Mouse (Mus musculus) common myeloid progenitor, adult 5-6 weeks (primary cell): ENCODE measurements around the gene Olfr1024. TPM values are rescaled to one million over a fixed set of nuclear protein-coding genes. Genes with fewer than 3 reads are reported as not detected.

Experiments
- ATAC-seq: replicated peaks from 2 replicates; pipeline ENCODE4 v1.8.0; 2016; ENCODE audit warnings: low read depth, mild to moderate bottlenecking, moderate TSS enrichment, inconsistent platforms; ENCODE audit not compliant: poor library complexity, severe bottlenecking
- total RNA-seq: library from RNA; stranded (forward); fragments of 200-1000, 187-1606 nt; gene quantifications from 2 replicates; pipeline ENCODE4 v1.2.3, GENCODE M21; 2017

The Olfr1024 gene
- not detected in 2 replicates for total RNA-seq

DNA sequence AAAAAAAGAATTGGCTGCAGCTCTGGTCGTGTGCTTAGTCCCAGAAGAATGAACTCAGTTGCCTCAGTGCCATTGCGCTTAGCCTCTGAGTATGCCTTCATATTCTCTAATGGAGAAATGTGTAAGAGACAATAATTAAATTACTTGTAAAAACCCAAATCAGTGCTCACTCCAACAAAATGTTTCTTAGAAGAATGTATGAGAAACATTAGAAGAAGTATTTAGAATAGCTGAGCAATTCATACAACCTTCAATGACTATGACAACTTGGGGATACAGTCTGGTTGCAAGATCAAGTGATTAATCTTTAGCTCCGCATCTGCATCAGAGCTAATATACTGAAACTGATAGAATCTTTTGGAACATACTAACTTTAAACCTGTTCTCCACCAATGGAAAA, at the start of gene Olfr1024:
Gene Olfr1024, minus strand, starts transcription at position 101 of the 400 bp plus-strand sequence.
- ATAC-seq = no peak

DNA sequence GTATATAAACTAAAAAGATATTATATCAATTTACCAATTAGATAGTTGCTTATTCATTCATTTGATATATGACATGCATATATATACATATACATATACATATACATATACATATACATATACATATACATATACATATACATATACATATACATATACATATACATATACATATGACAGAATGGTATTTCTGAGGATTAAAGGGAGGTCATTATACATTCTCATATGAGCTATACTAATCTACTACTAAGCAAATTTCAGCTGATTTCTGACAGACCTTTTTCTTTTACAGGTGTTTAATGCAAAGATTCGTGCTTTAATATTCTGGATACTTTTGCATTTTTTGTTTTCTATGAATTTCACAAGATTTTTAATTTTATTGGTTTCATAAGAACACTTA, 45.3 kb upstream of the Olfr1024 start, which contains the start of gene Olfr1028:
Gene Olfr1028, plus strand, starts transcription at position 301 of the 400 bp plus-strand sequence.
- no peak for ATAC-seq

DNA sequence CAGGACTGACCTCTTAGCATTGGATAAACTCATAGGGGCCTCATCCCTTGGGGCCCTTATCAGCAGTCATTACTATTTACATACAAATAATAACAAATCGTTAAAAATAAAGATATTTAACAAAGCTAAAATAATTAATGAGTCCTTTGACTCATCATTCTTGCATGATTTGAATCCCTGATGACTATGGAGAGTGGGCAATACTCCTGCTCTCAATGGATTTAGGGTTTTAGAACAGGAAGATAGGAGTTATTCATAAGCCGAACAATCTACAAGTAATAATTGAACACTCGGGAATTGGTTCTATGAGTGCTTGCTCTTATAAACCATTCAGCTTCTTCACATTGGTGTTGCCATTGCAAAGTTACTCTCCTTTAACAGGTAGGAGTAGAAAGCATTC, 16.4 kb upstream of the Olfr1024 start, which contains the start of gene Olfr1026:
Gene Olfr1026, plus strand, starts transcription at position 301 of the 400 bp plus-strand sequence.
- no peak for ATAC-seq

DNA sequence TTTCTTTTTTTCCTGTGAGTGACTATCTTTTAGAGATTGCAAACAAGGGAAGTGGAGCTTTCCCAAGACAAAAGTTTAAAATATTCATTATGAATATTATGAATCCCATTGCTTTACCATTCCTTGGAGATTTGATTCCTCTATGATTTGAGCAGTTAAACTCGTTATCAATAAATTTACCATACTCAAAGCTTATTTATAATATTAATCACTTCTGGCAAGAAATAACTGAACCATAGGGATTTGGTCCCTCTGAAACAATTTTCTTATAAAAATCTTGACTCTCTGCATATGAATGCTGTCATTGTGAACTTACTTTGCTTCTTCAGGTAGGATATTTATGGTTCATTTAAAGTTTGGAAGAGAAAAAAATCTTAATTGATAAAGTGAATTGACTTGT, 10.0 kb upstream of the Olfr1024 start, which contains the start of gene Olfr1025-ps1:
Gene Olfr1025-ps1, plus strand, starts transcription at position 301 of the 400 bp plus-strand sequence.
- ATAC-seq = no peak

DNA sequence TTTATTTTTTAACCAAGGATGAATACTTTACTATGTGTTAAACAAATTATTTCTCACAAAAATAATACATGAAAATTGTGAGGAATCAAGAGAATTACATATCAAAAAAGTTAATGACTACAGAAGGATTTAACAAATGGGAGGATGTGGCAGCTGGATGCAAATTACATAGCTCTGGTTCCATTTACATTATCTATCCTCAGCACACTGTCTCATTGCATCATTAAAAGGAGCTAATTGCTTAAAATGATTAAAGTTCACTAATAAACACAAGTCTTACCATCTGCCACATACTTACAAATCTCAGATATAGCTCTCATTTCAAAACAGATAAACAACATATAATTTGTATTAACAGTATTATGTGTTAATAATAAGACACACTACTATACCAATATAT, 8.3 kb upstream of the Olfr1024 start:
- ATAC-seq = no peak

DNA sequence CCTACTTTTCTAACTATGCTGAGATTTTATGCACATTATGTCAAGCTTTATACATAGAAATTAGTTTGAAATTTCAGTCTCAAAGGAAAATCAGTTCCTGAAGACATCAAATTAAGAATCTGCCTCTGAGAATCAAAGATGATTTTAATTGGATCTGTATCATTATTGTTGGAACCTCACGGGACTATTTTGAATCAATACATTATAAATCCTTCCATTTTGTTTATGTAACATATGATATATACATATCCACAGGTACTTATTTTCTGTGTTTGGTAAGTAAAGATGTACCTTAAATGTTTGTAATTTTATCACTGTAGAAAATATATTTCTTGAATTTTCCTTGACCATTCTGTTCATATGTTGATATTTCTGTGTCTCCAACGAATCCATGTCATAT, 19.5 kb downstream of the Olfr1024 start, which contains the start of gene Olfr1023:
Gene Olfr1023, plus strand, starts transcription at position 301 of the 400 bp plus-strand sequence.
- ATAC-seq = no peak

DNA sequence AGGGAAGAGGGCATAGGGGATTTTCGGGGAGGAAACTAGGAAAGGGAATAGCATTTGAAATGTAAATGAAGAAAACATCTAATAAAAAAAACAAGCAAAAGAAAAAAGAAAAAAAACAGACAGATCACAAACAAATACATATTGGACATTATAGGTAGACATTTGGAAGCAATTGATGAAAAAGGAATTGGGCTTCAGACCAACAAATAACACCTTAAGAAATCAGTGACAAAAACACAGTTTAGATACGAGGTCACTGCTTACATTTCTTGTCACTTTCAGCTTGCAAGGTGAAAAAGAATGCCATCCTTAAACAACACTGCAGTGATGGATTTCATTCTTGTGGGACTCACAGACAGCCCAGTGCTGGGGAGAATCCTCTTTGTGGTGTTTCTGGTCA, 36.6 kb downstream of the Olfr1024 start, which contains the start of gene Olfr1022:
Gene Olfr1022, plus strand, starts transcription at position 301 of the 400 bp plus-strand sequence.
- no peak for ATAC-seq

Other genes with a start within 250 kb of the Olfr1024 start
- gene Olfr154, start 240.6 kb downstream of the Olfr1024 start, total RNA-seq = not detected in 2 replicates
- gene Olfr1006, start 226.3 kb downstream of the Olfr1024 start, total RNA-seq = not detected in 2 replicates
- gene Olfr1008, start 215.6 kb downstream of the Olfr1024 start, total RNA-seq = not detected in 2 replicates
- not detected in 2 replicates for gene Olfr1009, start 189.6 kb downstream of the Olfr1024 start, total RNA-seq
- gene Olfr1012, start 142.3 kb downstream of the Olfr1024 start, total RNA-seq = not detected in 2 replicates
- not detected in 2 replicates for gene Olfr1013, start 138.0 kb downstream of the Olfr1024 start, total RNA-seq
- not detected in 2 replicates for gene Olfr1014, start 132.3 kb downstream of the Olfr1024 start, total RNA-seq
- not detected in 2 replicates for gene Olfr1015, start 123.0 kb downstream of the Olfr1024 start, total RNA-seq
- gene Olfr1016, start 102.5 kb downstream of the Olfr1024 start, total RNA-seq = not detected in 2 replicates
- not detected in 2 replicates for gene Olfr1018, start 86.6 kb downstream of the Olfr1024 start, total RNA-seq
- gene Olfr1019, start 59.6 kb downstream of the Olfr1024 start, total RNA-seq = not detected in 2 replicates
- not detected in 2 replicates for gene Olfr1020, start 58.0 kb downstream of the Olfr1024 start, total RNA-seq
- not detected in 2 replicates for gene Olfr1022, start 36.5 kb downstream of the Olfr1024 start, total RNA-seq
- gene Olfr1023, start 19.4 kb downstream of the Olfr1024 start, total RNA-seq = not detected in 2 replicates
- gene Olfr1025-ps1, start 10.1 kb upstream of the Olfr1024 start, total RNA-seq = not detected in 2 replicates
- not detected in 2 replicates for gene Olfr1026, start 16.5 kb upstream of the Olfr1024 start, total RNA-seq
- not detected in 2 replicates for gene Olfr1028, start 45.4 kb upstream of the Olfr1024 start, total RNA-seq
- not detected in 2 replicates for gene Olfr1029, start 68.8 kb upstream of the Olfr1024 start, total RNA-seq
- not detected in 2 replicates for gene Olfr1030, start 74.2 kb upstream of the Olfr1024 start, total RNA-seq
- gene Olfr1031, start 85.3 kb upstream of the Olfr1024 start, total RNA-seq = not detected in 2 replicates
- not detected in 2 replicates for gene Olfr1032, start 100.5 kb upstream of the Olfr1024 start, total RNA-seq
- gene Olfr1033, start 115.6 kb upstream of the Olfr1024 start, total RNA-seq = 0.18 TPM in 1 of 2 replicates, not detected in the other
- gene Olfr1034, start 140.8 kb upstream of the Olfr1024 start, total RNA-seq = not detected in 2 replicates
- not detected in 2 replicates for gene Olfr1036, start 168.9 kb upstream of the Olfr1024 start, total RNA-seq
- gene Olfr1037, start 182.3 kb upstream of the Olfr1024 start, total RNA-seq = not detected in 2 replicates
- not detected in 2 replicates for gene Olfr1039, start 230.9 kb upstream of the Olfr1024 start, total RNA-seq
- not detected in 2 replicates for gene Olfr1040, start 241.7 kb upstream of the Olfr1024 start, total RNA-seq